Mouse (Mus musculus) liver, embryonic 14.5 days (tissue): ENCODE measurements around the gene Proser3.

ENCODE experiments used
- CTCF ChIP-seq: IDR thresholded peaks from 2 replicates; pipeline ENCODE4 v1.5.1; 2016; ENCODE audit warnings: antibody characterized with exemption, low read depth, control low read depth
- EP300 ChIP-seq: IDR thresholded peaks from 2 replicates; pipeline ENCODE4 v1.6.1; 2016; ENCODE audit warnings: antibody characterized with exemption, low read depth

DNA sequence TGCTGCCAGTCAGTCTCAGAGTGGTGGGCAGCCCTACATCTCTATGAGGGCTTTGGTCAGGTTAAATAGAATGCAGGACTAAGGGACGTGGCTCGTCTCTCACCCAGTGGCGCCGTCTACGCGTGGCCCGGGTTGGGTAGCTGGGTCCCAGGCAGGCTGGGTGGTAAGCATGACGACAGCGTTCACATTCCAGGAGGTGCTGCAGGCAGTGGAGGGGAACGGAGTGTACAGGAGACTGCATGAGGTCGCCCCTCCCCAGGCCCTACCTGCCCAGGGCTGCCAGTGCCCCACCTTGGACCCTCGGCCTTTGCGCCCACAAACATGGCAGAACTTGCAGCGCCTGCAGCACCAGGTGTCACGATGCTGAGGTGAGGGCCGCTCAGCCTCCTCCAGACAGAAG is 29.4 kb upstream of the Proser3 start:
- no peak for TF ChIP-seq EP300
- TF ChIP-seq CTCF: no peak
